Mouse (Mus musculus) spleen, postnatal 36 days (tissue): ENCODE measurements around the gene Wdcp.
A peak's percentile ranks its signal among the peaks of the same experiment; 100 is the strongest.
"Not testable (repeated sequence)": the region's sequence is repeated elsewhere in the genome, so short reads cannot be mapped to it uniquely, and the experiment has no call there.

ENCODE experiments used
- DNase-seq, 2 experiments: peaks; one replicate each; pipeline ENCODE4 v3.0.0; 2022; ENCODE audit warnings: low spot score in 2 of 2, mixed read lengths in 1 of 2

Gene Wdcp

DNA sequence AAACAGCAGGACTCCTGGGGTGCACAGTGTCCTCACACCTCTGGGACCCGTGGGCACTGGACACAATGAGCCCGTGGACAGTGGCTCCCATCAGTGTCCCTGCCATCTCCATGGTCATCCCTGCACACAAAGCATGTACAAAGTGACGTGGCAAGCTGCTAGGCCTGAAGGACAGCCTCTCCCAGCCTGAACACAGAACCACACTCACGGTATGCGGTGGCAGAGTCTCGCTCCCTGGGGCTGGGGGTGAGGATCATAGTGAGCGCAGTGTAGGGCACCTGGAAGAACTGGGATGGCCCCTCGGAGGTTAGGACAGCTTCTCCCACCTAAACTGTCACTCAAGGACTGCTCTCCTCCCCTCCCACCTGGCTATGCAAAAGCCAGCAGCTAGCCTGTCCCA, 25.8 kb downstream of the Wdcp start:
- DNase-seq = no peak

GRCm38 (mm10) chr12:4871260-4871659, 28.2 kb downstream of the Wdcp start:
- no peak for DNase-seq

DNA sequence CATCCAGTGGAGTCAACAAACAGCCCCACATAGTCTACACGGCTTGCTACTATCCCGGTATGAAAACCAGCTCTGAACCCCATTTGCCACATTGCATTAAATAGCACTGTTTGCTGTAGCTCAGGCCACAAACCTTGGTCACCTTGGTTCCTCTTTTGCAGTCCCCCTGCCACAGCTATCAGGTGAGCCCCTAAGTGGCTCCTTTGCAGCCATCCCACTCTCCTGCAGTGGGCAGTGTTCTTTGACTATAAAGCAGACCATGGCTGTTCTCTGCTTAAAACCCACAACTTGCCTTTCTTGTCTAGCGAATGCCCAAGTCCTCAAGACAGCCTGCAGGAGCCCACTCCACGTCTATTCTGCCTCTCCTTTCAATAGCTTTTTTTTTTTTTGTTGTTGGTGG, 29.2 kb downstream of the Wdcp start:
- DNase-seq = no peak

DNA sequence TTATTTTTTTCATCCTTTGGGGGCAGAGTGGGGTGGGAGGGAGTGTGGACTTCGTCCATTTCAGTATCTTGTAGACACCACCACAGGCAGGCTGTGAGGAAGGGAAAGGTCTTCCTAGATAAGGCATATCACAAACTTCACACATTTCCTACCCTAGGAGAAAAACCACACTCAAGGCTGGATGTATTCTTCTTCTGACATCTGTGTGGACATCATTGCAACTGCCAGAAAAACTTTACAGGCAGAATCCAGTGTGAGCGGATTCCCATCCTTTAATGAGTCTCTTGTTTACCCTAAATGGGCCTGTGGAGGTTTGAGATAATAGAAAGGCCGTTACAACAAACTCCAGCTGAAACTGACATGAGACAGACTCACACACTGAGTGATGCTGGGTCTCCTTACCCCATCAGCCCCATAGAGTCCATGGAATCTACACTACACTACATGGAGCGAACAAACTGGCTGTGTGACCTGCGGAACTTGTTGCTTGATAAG, 29.9 kb downstream of the Wdcp start:
- peak; percentile 31 to 64 for DNase-seq

- DNase-seq = no peak
These were observed 30.4 kb downstream of the Wdcp start for GRCm38 (mm10) chr12:4873531-4873930.

- DNase-seq = peak; percentile 76 to 80
These were observed 31.2 kb downstream of the Wdcp start, which contains the start of gene Mfsd2b for GRCm38 (mm10) chr12:4874161-4874927. Mfsd2b (minus strand) TSS chr12:4874359.

GRCm38 (mm10) chr12:4875623-4876022, 32.5 kb downstream of the Wdcp start:
- DNase-seq = no peak

DNA sequence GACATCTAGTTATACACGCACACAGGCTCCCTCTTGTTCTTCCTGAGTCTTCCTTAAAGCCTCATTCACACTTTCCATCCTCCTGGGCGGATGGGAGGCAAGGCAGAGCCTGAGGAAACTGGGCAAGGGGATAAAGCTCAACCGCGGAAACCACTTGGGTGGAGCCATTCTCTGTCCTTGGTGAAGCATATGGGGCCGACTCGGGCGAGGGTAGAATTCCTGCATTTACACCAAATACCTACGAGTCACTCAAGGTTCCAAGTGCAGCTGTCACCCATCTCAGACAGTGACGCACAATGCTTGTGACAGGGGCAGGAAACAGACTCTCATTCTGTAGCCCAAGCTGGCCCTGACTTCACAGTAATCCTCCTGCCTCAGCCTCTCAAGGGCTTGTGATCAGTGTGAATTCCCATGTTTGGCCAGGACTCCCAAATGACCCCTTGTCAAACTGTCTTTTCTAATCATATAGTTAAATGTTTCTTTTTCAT, 35.2 kb downstream of the Wdcp start:
- DNase-seq = no peak

- peak in 1 of 2 experiments; percentile 17 for DNase-seq
These were observed 35.9 kb downstream of the Wdcp start for GRCm38 (mm10) chr12:4879048-4879447.

DNA sequence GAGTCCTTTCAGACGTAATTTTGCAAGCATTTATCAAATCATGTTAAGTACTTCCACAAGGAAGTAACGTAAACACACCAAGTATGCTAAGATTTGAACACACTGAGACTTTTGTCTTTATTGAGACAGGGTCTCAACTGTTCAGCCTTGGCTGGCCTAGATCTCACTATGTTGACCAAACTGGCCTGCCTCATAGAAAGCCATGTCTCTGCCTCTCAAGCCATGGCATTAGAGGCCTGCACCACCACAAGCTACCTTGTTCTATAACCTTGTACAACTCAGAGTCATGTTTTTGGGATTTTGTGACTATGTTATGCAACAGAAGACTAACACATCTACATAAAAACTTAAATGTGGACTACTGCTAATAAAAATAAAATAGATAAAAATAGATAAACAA, 39.0 kb downstream of the Wdcp start:
- DNase-seq = no peak

DNA sequence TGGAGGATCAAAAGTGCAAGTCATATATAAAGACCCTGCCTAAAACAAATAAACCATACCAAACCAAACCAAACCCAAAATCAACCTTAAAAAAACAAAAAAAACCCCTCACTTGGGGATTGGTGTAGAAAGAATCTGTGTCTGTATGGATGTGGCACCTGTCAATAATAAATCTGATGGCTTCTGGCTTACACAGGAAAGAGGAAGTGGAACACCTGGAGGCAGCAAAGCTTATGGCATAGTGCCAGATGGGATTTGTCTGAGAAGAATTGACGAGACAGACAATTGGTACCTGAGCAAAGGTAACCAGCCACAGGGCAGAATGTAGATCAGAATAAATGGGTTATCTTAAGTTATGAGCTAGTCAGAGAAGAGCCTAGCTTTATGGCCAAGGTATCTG, 42.0 kb downstream of the Wdcp start:
- DNase-seq = no peak

DNA sequence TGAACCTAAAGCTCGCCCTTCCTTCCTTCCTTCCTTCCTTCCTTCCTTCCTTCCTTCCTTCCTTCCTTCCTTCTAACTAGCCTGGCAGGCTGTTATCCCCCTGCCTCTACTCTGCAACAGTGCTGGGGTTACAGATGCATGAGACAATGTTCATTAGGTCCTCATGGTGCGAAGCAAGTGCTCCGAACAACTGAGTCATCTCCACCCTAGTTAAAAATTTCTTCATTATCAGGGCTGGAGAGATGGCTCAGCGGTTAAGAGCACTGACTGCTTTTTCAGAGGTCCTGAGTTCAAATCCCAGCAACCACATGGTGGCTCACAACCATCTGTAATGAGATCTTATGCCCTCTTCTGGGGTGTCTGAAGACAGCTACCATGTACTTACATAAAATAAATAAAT, 43.5 kb downstream of the Wdcp start:
- not testable (repeated sequence) for DNase-seq

GRCm38 (mm10) chr12:4888739-4889138, 45.6 kb downstream of the Wdcp start:
- DNase-seq = no peak

GRCm38 (mm10) chr12:4889251-4889650, 46.1 kb downstream of the Wdcp start:
- DNase-seq = no peak

- DNase-seq = no peak
These were observed 46.8 kb downstream of the Wdcp start for GRCm38 (mm10) chr12:4889891-4890290.

DNA sequence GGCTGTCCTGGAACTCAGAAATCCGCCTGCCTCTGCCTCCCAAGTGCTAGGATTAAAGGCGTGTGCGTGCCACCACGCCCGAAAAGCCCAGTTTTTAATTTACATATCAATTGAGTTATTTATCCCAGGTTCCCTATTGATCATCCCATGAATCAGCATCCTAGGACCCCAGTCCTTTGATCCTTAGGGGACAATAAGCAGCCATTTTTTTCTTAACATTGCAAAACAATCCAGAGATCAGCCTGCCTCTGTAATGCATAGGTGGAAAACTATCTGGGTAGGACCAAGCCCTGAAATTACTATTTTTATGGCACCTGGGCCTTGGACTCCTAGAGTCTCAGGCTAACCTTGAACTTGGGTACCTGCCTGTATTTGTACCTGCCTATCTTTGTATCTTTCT, 54.9 kb downstream of the Wdcp start:
- DNase-seq = no peak

- DNase-seq = peak in 1 of 2 experiments; percentile 14
These were observed 62.8 kb downstream of the Wdcp start for GRCm38 (mm10) chr12:4905946-4906345.

DNA sequence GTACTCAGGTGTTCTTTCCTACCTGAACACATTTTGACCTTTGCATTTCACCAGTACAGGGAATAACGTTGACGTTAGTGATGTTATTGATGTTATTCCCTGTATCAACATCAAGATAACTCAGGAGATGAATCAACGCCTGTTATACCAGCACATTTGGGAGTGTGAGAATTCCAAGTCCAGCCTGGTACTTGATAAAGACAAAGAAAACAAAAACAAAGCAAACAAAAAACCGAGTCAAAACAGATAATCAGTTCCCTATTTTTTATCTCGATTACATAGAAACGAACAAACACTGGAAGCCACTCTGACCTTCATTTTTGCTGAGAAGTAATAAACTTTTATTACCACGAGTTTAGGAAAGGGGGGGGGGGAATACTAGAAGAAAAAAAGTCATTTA, 63.4 kb downstream of the Wdcp start:
- no peak for DNase-seq

- peak; percentile 93 to 94 for DNase-seq
These were observed 64.1 kb downstream of the Wdcp start, which contains the start of gene Ubxn2a for GRCm38 (mm10) chr12:4906951-4907906. Ubxn2a (minus strand) TSS chr12:4907705.

DNA sequence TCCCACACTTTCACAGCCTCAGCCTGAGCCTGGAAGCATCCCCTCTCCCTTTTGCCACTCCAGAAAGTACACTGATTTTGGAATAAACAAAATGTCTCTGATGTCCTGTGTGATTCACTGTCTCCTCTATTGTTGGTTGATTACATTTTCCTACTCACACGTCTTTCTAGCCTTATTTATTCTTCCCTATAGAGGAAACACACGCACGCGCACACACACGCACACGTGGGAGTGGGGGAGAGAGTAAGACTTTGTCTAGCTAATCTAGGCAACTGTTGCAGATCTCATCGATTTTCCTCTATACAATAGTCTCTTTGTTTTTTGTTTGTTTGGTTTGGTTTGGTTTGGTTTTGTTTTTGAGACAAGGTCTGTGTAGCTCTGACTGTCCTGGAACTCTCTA, 65.3 kb downstream of the Wdcp start:
- DNase-seq = no peak
